Mouse (Mus musculus) yolk sac, embryonic 10.5 days (tissue): Measurements from ENCODE around the gene Bst2.

Source experiments
- DNase-seq: peaks from one replicate; pipeline ENCODE4 v3.0.0-alpha.2; 2017; ENCODE audit warnings: low spot score

Bst2 gene

GRCm38 (mm10) chr8:71485142-71486135, 51.8 kb downstream of the Bst2 start, which contains the start of gene Ano8:
Ano8 (minus strand) TSS chr8:71485963.
- peak; percentile 79 for DNase-seq

- DNase-seq = no peak
These were observed 52.5 kb downstream of the Bst2 start for GRCm38 (mm10) chr8:71484736-71485135.
